Mouse (Mus musculus): ENCODE results near the gene St6gal1.

DNA sequence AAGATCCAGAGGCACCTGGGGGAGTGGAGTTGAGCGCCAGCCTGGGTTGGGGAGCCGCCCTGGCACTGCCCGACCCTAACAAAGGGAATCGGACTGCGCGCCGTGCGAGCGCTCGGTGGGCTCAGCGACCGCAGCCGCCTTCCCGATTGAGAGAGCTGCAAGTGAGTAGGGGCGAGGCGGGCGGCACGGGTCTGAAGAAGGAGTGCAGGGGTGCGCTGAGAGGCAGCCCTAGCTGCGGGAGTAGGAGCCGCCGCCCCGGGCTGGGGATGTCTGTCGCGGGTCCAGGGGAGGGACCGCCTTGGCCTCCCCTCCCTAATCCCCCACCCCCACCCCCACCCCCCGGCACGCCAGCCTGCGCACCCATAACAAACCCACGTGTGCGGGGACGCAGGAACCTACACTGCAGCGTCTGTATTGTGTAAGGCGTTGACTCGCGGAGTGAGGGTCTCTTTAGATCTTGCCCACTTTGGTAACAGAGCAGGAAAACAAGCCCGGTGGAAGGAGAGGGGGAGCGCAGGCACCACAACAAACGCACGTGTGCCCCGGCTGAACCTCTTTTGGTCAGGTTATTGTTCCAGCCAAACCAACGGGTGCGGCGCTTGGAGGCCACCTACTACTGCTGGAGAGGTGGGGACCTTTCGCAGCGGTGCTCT lies 655 bp downstream of the St6gal1 start:
- no peak for TF ChIP-seq TAL1 (IDR thresholded peaks at IDR 0.05; ENCODE audit: low read length)
- TF ChIP-seq GATA1 (IDR thresholded peaks at IDR 0.05; ENCODE audit: low read length), result no peak

All from erythroblast, embryonic 14.5 days (primary cell).